Mouse (Mus musculus): ENCODE results near the gene Serpinb5. TPM values are rescaled to one million over a fixed set of nuclear protein-coding genes. Genes with fewer than 3 reads are reported as not detected.

The Serpinb5 gene
- 0.22 and 0.53 TPM in 2 replicates for total RNA-seq (2012; rRNA removed)

DNA sequence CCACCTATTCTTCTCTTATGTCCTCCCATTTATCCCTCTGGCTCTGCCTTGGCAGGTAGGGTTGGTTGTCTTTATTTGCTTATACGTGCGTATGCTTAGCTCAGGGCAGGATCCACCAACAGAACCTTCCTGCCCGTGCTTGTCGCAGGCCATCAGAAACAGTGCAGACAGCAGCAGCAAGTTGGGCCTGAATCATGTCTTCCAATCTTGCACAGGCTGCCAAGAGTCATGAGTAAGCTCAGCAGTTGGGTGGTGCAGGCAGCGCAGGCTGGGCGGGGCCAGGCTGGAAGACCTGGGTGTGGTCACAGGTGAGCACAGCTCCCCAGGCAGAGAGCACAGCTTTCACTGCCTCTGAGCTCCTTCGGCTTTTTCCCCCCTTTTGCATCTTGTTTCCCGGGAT lies at the start of gene Serpinb5:
Serpinb5 (plus strand) TSS at position 327 of the 400 bp plus-strand sequence.
- in situ Hi-C loops (cut with MboI; ENCODE audit: low sequenced_read_pairs in 2 of 2, unreplicated experiment in 2 of 2) = no loop called here
- TF ChIP-seq MAFK (IDR thresholded peaks at IDR 0.05; ENCODE audit: insufficient read depth, low read depth, low read length) = no peak
- no peak for TF ChIP-seq HCFC1 (IDR thresholded peaks at IDR 0.05; ENCODE audit: borderline replicate concordance, insufficient read depth, low read length)
- TF ChIP-seq ZNF384 (IDR thresholded peaks at IDR 0.05; ENCODE audit: low read depth, low read length) = no peak
- TF ChIP-seq ZC3H11A (IDR thresholded peaks at IDR 0.05; ENCODE audit: borderline replicate concordance, low read depth, low read length) = no peak
- TF ChIP-seq CHD2 (IDR thresholded peaks at IDR 0.05; ENCODE audit: low read depth, low read length) = no peak

DNA sequence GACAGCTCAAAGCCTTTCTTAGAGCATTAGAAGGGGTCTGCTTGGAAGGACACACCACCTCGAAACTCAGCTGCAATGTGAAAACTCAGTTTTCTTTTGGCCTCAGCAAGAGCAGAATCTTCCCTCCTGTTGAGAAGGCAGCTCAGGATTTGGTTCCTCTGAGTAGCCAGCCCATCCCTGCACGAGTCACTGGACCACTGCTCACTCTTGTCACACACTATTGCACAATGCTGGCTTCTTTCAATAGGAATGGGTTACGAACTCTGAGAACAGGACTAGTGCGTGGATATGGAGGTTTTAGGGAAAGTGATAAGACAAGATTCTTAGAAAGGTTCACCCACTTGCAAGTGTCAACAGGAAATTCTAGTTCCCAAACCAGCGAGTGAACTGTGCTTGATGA lies 46.1 kb upstream of the Serpinb5 start:
- in situ Hi-C loops (cut with MboI; ENCODE audit: low sequenced_read_pairs in 2 of 2, unreplicated experiment in 2 of 2) = no loop called here
- TF ChIP-seq HCFC1 (IDR thresholded peaks at IDR 0.05; ENCODE audit: borderline replicate concordance, insufficient read depth, low read length) = no peak
- TF ChIP-seq MAFK (IDR thresholded peaks at IDR 0.05; ENCODE audit: insufficient read depth, low read depth, low read length) = no peak
- no peak for TF ChIP-seq ZNF384 (IDR thresholded peaks at IDR 0.05; ENCODE audit: low read depth, low read length)
- no peak for TF ChIP-seq CHD2 (IDR thresholded peaks at IDR 0.05; ENCODE audit: low read depth, low read length)
- no peak for TF ChIP-seq ZC3H11A (IDR thresholded peaks at IDR 0.05; ENCODE audit: borderline replicate concordance, low read depth, low read length)
- Histone ChIP-seq H3K4me3 (ENCODE audit: insufficient read depth in 1 of 2, low read depth in 1 of 2, low read length in 2 of 2, poor library complexity in 1 of 2, severe bottlenecking in 1 of 2) (no peak overlapping the region), H3K36me3 (ENCODE audit: control insufficient read depth, insufficient read depth, low read length, poor library complexity, severe bottlenecking) (no peaks in the 10 kb centered on the region), H3K27ac (ENCODE audit: insufficient read depth, low read depth, low read length, poor library complexity, severe bottlenecking) (no peak overlapping the region), H3K9me3 (ENCODE audit: control insufficient read depth, insufficient read depth, low read depth, low read length) (no peaks in the 10 kb centered on the region), H3K4me1 (ENCODE audit: control insufficient read depth in 2 of 2, insufficient read depth in 2 of 2, low read length in 2 of 2, poor library complexity in 1 of 2) (peaks cover 0 to 3% of the 10 kb centered on the region in 2 experiments; a peak in 1 of 4 replicates), H3K9ac (ENCODE audit: insufficient read depth, low read depth, low read length, poor library complexity, severe bottlenecking) (no peak overlapping the region)
- DNase-seq (ENCODE audit: low read depth, low spot score) = no peak

More for the DNA sequence above, at the start of gene Serpinb5:
- no peak within 1 kb of the TSS for H3K27ac ChIP-seq (ENCODE audit: insufficient read depth, low read depth, low read length, poor library complexity, severe bottlenecking)
- no peak within 1 kb of the TSS for H3K4me3 ChIP-seq (ENCODE audit: insufficient read depth in 1 of 2, low read depth in 1 of 2, low read length in 2 of 2, poor library complexity in 1 of 2, severe bottlenecking in 1 of 2)
- no peak for DNase-seq (ENCODE audit: low read depth, low spot score)
- H3K9me3 ChIP-seq (ENCODE audit: control insufficient read depth, insufficient read depth, low read depth, low read length) = no peaks in the 10 kb centered on the region
- no peak within 1 kb of the TSS for H3K9ac ChIP-seq (ENCODE audit: insufficient read depth, low read depth, low read length, poor library complexity, severe bottlenecking)
- no peaks in the 10 kb centered on the region for H3K36me3 ChIP-seq (ENCODE audit: control insufficient read depth, insufficient read depth, low read length, poor library complexity, severe bottlenecking)
- peaks cover 0 to 4% of the 10 kb centered on the region in 2 experiments; a peak in 1 of 4 replicates for H3K4me1 ChIP-seq (ENCODE audit: control insufficient read depth in 2 of 2, insufficient read depth in 2 of 2, low read length in 2 of 2, poor library complexity in 1 of 2)

DNA sequence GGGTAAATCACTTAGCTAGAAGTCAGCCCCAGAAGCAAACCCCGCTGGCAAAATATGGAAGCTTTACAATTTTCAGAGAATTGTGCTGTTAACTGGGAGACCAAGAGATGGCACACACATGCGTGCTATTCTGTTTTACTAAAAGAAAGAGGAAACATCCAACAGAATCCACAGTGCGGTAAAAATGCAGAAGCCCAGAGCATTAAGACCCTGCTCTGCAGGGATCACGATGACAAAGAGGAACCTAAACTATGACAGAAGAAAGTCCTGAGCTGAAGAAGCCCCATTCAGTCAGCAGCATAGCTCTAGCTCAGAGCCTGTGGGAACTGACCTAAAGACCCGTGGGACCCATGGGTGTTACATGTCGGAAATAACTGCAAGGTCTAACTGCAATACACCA lies 45.7 kb upstream of the Serpinb5 start:
- in situ Hi-C loops (cut with MboI; ENCODE audit: low sequenced_read_pairs in 2 of 2, unreplicated experiment in 2 of 2) = no loop called here
- DNase-seq (ENCODE audit: low read depth, low spot score) = no peak
- no peak for TF ChIP-seq CHD2 (IDR thresholded peaks at IDR 0.05; ENCODE audit: low read depth, low read length)
- TF ChIP-seq HCFC1 (IDR thresholded peaks at IDR 0.05; ENCODE audit: borderline replicate concordance, insufficient read depth, low read length) = no peak
- Histone ChIP-seq H3K4me3 (ENCODE audit: insufficient read depth in 1 of 2, low read depth in 1 of 2, low read length in 2 of 2, poor library complexity in 1 of 2, severe bottlenecking in 1 of 2) (no peak overlapping the region), H3K9me3 (ENCODE audit: control insufficient read depth, insufficient read depth, low read depth, low read length) (no peaks in the 10 kb centered on the region), H3K36me3 (ENCODE audit: control insufficient read depth, insufficient read depth, low read length, poor library complexity, severe bottlenecking) (no peaks in the 10 kb centered on the region), H3K4me1 (ENCODE audit: control insufficient read depth in 2 of 2, insufficient read depth in 2 of 2, low read length in 2 of 2, poor library complexity in 1 of 2) (peaks cover 0 to 3% of the 10 kb centered on the region in 2 experiments; a peak in 1 of 4 replicates), H3K9ac (ENCODE audit: insufficient read depth, low read depth, low read length, poor library complexity, severe bottlenecking) (no peak overlapping the region), H3K27ac (ENCODE audit: insufficient read depth, low read depth, low read length, poor library complexity, severe bottlenecking) (no peak overlapping the region)

DNA sequence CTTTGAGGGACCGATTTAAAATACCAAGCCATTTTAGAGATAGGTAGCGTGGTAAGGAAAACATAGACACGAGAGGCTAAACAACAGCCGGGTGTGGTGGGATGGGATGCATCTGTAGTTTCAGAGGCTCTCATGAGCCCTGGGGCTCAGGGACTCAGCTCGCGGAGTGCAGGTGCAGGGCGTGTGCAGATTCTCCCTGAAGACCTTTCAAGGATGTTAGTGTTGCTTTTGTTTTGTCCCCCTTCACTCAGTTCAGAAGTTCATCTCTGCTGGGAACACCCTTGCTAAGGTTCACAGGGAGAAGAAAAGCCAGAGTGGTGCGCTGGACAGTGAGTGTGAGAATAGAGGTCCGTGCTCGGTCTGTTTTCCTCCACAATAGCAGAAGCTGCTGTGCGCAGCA lies 44.2 kb upstream of the Serpinb5 start:
- in situ Hi-C loops (cut with MboI; ENCODE audit: low sequenced_read_pairs in 2 of 2, unreplicated experiment in 2 of 2) = no loop called here

DNA sequence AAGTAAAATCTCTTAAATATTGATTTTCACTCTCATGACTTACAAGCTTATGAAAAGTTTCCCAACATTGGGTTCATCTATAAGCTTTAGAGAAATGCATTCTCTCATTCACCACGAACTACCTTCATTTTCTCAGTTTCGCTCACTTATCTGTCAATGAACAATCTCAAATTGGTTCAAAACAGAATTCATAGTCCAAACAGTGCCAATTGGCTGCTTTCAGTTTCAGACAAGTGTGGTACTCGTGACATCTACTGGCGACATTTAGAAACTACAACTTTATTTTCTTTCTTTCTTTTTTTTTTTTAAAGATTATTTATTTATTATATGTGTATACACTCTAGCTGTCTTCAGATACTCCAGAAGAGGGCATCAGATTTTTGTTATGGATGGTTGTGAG lies 42.6 kb upstream of the Serpinb5 start:
- H3K9me3 ChIP-seq (ENCODE audit: control insufficient read depth, insufficient read depth, low read depth, low read length) = no peaks in the 10 kb centered on the region
- no peak for TF ChIP-seq CHD2 (IDR thresholded peaks at IDR 0.05; ENCODE audit: low read depth, low read length)
- TF ChIP-seq ZC3H11A (IDR thresholded peaks at IDR 0.05; ENCODE audit: borderline replicate concordance, low read depth, low read length) = 0 out of 2 replicates have a peak, but pooled peaks have one; percentile 15
- no peak for TF ChIP-seq MAFK (IDR thresholded peaks at IDR 0.05; ENCODE audit: insufficient read depth, low read depth, low read length)
- TF ChIP-seq HCFC1 (IDR thresholded peaks at IDR 0.05; ENCODE audit: borderline replicate concordance, insufficient read depth, low read length) = no peak
- peak; percentile 72 for TF ChIP-seq ZNF384 (IDR thresholded peaks at IDR 0.05; ENCODE audit: low read depth, low read length)
- in situ Hi-C loops (cut with MboI; ENCODE audit: low sequenced_read_pairs in 2 of 2, unreplicated experiment in 2 of 2) = no loop called here
- peak; percentile 17 for DNase-seq (ENCODE audit: low read depth, low spot score)
- peaks cover 0 to 3% of the 10 kb centered on the region in 2 experiments; a peak in 1 of 4 replicates for H3K4me1 ChIP-seq (ENCODE audit: control insufficient read depth in 2 of 2, insufficient read depth in 2 of 2, low read length in 2 of 2, poor library complexity in 1 of 2)
- no peak overlapping the region for H3K9ac ChIP-seq (ENCODE audit: insufficient read depth, low read depth, low read length, poor library complexity, severe bottlenecking)
- no peaks in the 10 kb centered on the region for H3K36me3 ChIP-seq (ENCODE audit: control insufficient read depth, insufficient read depth, low read length, poor library complexity, severe bottlenecking)
- no peak overlapping the region for H3K4me3 ChIP-seq (ENCODE audit: insufficient read depth in 1 of 2, low read depth in 1 of 2, low read length in 2 of 2, poor library complexity in 1 of 2, severe bottlenecking in 1 of 2)
- no peak overlapping the region for H3K27ac ChIP-seq (ENCODE audit: insufficient read depth, low read depth, low read length, poor library complexity, severe bottlenecking)

More for the DNA sequence above, 44.2 kb upstream of the Serpinb5 start:
- peak; percentile 37 for DNase-seq (ENCODE audit: low read depth, low spot score)
- Histone ChIP-seq H3K27ac (ENCODE audit: insufficient read depth, low read depth, low read length, poor library complexity, severe bottlenecking) (no peak overlapping the region), H3K4me3 (ENCODE audit: insufficient read depth in 1 of 2, low read depth in 1 of 2, low read length in 2 of 2, poor library complexity in 1 of 2, severe bottlenecking in 1 of 2) (no peak overlapping the region), H3K36me3 (ENCODE audit: control insufficient read depth, insufficient read depth, low read length, poor library complexity, severe bottlenecking) (no peaks in the 10 kb centered on the region), H3K9ac (ENCODE audit: insufficient read depth, low read depth, low read length, poor library complexity, severe bottlenecking) (no peak overlapping the region), H3K4me1 (ENCODE audit: control insufficient read depth in 2 of 2, insufficient read depth in 2 of 2, low read length in 2 of 2, poor library complexity in 1 of 2) (peaks cover 0 to 3% of the 10 kb centered on the region in 2 experiments; a peak in 1 of 4 replicates), H3K9me3 (ENCODE audit: control insufficient read depth, insufficient read depth, low read depth, low read length) (no peaks in the 10 kb centered on the region)
- no peak for TF ChIP-seq HCFC1 (IDR thresholded peaks at IDR 0.05; ENCODE audit: borderline replicate concordance, insufficient read depth, low read length)

Data from ES-E14 (cell line).